Mouse (Mus musculus): ENCODE results near the gene Brca1. TPM values are rescaled to one million over a fixed set of nuclear protein-coding genes. Genes with fewer than 3 reads are reported as not detected.
"Not testable (repeated sequence)": the region's sequence is repeated elsewhere in the genome, so short reads cannot be mapped to it uniquely, and the experiment has no call there.

The Brca1 gene
- total RNA-seq, 2 experiments from 2014 or later = 1.4 to 2.0 TPM

GRCm38 (mm10) chr11:101477552-101478211, 74.1 kb downstream of the Brca1 start:
- intact Hi-C loops (cut with DNase I) = no loop called here
- no peak for DNase-seq (ENCODE audit: low spot score in 2 of 2)

- no peak for DNase-seq (ENCODE audit: low spot score in 2 of 2)
- intact Hi-C loops (cut with DNase I) = no loop called here
These were observed 74.6 kb downstream of the Brca1 start for GRCm38 (mm10) chr11:101477194-101477551.

DNA sequence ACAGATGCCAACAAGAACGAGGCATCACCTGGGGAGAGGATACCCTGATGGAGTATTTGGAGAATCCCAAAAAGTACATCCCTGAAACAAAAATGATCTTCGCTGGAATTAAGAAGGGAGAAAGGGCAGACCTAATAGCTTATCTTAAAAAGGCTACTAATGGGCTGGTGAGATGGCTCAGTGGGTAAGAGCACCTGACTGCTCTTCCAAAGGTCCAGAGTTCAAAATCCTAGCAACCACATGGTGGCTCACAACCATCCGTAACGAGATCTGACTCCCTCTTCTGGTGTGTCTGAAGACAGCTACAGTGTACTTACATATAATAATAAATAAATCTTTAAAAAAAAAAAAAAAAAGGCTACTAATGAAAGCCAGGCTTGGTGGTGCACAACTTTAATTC, 75.4 kb downstream of the Brca1 start:
- DNase-seq (ENCODE audit: low spot score in 2 of 2); intact Hi-C loops (cut with DNase I): not testable (repeated sequence)

GRCm38 (mm10) chr11:101474298-101474697, 77.5 kb downstream of the Brca1 start:
- intact Hi-C loops (cut with DNase I) = no loop called here
- no peak for DNase-seq (ENCODE audit: low spot score in 2 of 2)

DNA sequence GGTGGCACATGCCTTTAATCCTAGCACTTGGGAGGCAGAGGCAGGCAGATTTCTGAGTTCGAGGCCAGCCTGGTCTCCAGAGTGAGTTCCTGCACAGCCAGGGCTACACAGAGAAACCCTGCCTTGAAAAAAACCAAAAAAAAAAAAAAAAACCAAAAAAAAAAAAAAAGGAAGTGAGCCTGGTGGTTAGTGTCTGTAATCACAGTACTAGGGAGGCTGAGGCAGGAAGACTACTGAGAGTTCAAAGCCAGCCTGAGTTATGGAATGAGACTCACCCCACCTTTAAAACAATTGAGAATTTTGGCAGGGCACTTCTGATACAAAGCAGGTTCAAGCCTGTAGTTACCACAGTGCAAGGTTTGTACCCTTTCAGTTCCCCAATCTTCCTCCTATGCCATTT, 78.1 kb downstream of the Brca1 start:
- intact Hi-C loops (cut with DNase I); DNase-seq (ENCODE audit: low spot score in 2 of 2): not testable (repeated sequence)

GRCm38 (mm10) chr11:101472336-101472735, 79.4 kb downstream of the Brca1 start:
- intact Hi-C loops (cut with DNase I) = no loop called here
- peak; percentile 49 to 67 for DNase-seq (ENCODE audit: low spot score in 2 of 2)

- intact Hi-C loops (cut with DNase I) = no loop called here
- DNase-seq (ENCODE audit: low spot score in 2 of 2) = no peak
These were observed 79.8 kb downstream of the Brca1 start for GRCm38 (mm10) chr11:101471926-101472325.

- intact Hi-C loops (cut with DNase I) = no loop called here
These were observed 81.5 kb downstream of the Brca1 start for GRCm38 (mm10) chr11:101470206-101470605.

GRCm38 (mm10) chr11:101469155-101469554, 82.6 kb downstream of the Brca1 start:
- no peak for DNase-seq (ENCODE audit: low spot score in 2 of 2)
- intact Hi-C loops (cut with DNase I) = loop anchor here (5.0 kb wide), 2 partner anchors 48 to 83 kb away; partner anchors contain the start of genes Brca1 and Nbr1

More at GRCm38 (mm10) chr11:101470206-101470605, 81.5 kb downstream of the Brca1 start:
- no peak for DNase-seq (ENCODE audit: low spot score in 2 of 2)

DNA sequence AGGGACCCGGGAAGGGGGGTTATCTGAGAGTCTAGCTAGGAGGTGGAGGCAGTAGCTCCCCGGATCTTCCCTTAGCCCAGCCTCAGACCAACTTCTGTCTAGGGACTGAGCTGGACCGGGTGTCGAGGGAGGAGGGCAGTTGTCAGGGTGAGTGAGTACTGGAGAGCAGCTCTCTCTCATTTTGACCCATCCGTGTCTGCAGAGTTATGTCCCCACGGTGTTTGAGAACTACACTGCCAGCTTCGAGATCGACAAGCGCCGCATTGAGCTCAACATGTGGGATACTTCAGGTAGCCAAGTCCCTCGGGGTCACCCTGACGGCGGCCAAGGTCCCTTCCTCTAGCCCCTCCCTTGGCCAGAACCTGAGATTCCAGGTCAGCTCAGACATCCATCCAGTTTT, 83.0 kb downstream of the Brca1 start:
- intact Hi-C loops (cut with DNase I) = loop anchor here (5.0 kb wide), 2 partner anchors 49 to 84 kb away; partner anchors contain the start of genes Brca1 and Nbr1
- DNase-seq (ENCODE audit: low spot score in 2 of 2) = no peak

DNA sequence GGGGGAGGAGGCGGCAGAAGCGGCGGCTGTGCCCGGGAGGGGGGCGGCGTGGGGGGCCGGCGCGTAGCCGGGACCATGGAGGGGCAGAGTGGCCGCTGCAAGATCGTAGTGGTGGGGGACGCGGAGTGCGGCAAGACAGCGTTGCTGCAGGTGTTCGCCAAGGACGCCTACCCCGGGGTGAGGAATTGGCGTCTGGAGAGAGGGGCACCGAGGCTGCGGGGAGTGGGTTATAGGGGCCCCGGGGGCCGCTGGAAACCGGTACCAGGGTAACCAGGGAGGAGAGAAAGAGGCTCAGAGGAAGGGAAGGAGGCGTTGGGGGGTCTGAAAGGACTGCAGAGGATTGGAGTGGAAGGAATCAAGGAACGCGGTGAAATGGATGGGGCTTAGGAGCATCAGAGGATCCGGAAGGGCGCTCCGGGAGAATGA, 83.5 kb downstream of the Brca1 start:
- intact Hi-C loops (cut with DNase I) = loop anchor here (5.0 kb wide), 2 partner anchors 49 to 84 kb away; partner anchors contain the start of genes Brca1 and Nbr1
- DNase-seq (ENCODE audit: low spot score in 2 of 2) = no peak

- intact Hi-C loops (cut with DNase I) = loop anchor here (5.0 kb wide), 2 partner anchors 50 to 85 kb away; partner anchors contain the start of genes Brca1 and Nbr1
- DNase-seq (ENCODE audit: low spot score in 2 of 2) = peak; percentile 64 to 83
These were observed 84.1 kb downstream of the Brca1 start for GRCm38 (mm10) chr11:101467477-101468262.

DNA sequence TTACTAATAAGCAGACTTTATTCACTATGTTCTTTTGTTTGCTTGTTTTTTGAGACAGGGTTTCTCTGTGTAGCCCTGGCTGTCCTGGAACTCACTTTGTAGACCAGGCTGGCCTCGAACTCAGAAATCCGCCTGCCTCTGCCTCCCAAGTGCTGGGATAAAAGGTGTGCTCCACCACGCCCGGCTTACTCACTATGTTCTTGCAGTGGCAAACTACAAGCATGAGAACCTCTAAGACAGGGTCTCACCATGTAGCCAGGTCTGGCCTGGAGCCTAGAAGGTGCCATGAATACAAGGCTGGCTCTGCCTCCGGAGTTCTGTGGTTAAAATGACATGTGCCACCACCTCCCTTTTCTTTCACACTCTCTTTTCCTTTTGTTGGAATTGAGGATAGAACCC, 85.2 kb downstream of the Brca1 start:
- intact Hi-C loops (cut with DNase I) = loop anchor here (5.0 kb wide), 2 partner anchors 51 to 86 kb away; partner anchors contain the start of genes Brca1 and Nbr1
- not testable (repeated sequence) for DNase-seq (ENCODE audit: low spot score in 2 of 2)

DNA sequence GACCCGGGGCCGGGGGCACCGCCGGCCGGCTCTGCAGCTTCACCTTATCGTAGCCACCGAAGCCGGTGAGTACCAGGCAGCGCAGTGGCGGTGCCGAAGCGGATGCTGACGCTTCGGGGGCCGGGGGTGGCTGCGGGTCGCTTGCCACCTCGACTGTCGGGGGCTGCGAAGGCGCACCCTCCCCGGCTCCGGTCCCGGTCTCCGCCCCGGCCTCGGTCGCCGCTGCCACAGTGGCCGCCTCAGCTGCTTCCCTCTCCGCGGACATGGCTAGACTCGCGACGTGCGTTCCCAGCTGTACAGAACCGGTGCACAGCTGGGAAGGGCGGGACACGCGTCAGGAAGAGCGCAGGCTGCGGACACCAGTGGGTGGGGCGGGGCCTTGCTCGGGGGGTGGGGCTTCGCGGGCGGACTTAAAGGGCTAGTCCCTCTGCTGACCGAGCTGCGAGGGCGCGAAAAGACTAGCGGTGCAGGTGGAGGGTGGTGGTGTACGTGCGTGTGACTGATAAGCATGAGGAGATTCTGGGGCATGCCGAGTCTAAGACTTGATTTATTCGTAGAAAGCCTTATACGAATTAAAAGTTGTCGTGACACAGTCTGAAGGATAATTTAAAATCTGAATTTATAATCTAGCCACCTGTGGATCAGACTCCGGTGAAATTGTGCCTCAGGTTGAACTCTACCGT, 85.7 kb downstream of the Brca1 start, which contains the start of gene Vat1:
Gene Vat1, minus strand, starts transcription at position 362 of the 683 bp plus-strand sequence.
- intact Hi-C loops (cut with DNase I) = loop anchor here (5.0 kb wide), 2 partner anchors 51 to 86 kb away; partner anchors contain the start of genes Brca1 and Nbr1

DNA sequence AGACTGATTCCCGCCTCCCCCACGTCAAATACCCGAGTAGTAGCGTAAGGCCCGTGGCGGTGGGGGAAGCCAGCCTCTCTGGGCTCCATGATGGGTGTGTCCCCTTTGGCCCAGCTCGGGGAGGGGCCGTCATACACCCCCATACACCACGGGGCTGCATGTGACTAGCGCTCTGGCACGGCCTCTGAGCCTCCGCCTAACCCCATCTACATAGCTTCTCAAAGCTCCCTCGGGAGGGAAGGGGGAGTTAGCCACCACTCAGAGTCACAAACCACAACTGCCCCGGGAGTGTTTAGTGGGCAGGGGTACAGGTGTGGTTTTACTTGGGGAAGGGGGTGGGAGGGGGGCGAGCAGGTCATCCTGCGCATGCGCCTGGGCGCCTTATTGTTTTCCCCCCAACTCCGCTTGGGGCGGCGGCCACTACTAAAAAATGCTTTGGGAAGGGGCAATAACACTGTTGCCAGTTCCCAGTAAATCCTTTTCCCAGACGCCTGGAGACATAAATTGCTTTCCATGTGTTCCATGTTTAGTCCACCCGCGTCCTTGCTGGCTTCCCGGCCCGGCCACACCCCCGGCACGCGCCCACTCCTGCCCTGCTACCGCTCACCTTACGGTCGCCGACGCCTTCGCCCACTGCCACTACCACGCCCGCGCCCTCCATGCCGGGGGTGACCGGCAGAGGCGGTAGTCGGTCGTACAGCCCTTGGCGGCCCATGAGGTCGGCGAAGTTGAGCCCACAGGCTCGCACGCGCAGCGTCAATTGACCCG, 86.5 kb downstream of the Brca1 start:
- intact Hi-C loops (cut with DNase I) = loop anchor here (5.0 kb wide), 2 partner anchors 52 to 87 kb away; partner anchors contain the start of genes Brca1 and Nbr1
- no peak for DNase-seq (ENCODE audit: low spot score in 2 of 2)

More for the DNA sequence above, 85.7 kb downstream of the Brca1 start, which contains the start of gene Vat1:
- DNase-seq (ENCODE audit: low spot score in 2 of 2) = peak in 1 of 2 experiments; percentile 55

DNA sequence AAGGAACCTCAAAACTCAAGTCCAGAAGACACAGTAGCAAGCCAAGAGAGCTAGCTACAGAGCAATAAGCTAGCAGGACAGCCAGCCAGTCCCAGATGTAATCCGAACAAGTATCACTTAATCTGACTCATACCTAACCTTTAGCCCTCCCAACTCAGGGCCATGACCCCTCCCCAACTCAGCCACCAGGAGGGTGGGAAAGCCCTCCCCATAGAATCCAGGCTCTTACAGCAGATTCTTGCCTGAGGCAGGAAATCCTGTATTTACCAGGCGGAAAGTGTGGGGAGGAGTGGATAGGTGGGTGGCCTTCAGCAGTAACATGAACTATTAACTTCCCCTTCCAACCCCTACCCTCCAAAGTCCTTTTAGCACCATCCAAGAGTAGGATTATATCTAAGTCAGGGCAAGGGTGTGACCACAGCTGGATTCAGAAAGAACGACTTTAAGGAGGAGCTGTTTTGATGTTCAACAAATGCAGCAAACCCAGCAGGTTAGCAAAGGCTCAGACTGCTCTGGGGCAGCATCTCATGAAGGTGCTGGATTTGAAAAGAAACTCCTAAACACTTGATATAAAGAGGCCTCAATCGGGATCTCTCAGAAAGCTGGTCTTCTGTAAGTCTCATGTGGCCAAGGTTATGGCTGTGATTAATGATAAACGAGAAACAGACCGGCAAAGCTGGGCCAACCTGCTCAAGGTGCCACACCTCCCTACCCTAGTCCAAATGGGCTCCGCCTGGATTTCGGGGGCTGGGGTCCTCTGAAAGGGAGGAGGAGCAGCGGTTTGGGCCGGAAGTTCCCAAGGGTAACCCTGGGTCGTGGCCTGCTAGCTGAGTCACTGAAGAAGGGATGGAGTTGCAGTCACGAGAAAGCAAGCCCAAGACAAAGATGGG, 87.3 kb downstream of the Brca1 start, which contains the start of gene Rnd2:
Gene Rnd2, plus strand, starts transcription at position 789 of the 890 bp plus-strand sequence.
- no peak for DNase-seq (ENCODE audit: low spot score in 2 of 2)
- intact Hi-C loops (cut with DNase I) = loop anchor here (5.0 kb wide), 2 partner anchors 53 to 88 kb away; partner anchors contain the start of genes Brca1 and Nbr1

GRCm38 (mm10) chr11:101462583-101463440, 88.9 kb downstream of the Brca1 start:
- intact Hi-C loops (cut with DNase I) = no loop called here
- no peak for DNase-seq (ENCODE audit: low spot score in 2 of 2)
